Mouse (Mus musculus) lung, adult 2 months (tissue): Measurements from ENCODE around the gene Tcfl5. TPM values are rescaled to one million over a fixed set of nuclear protein-coding genes. Genes with fewer than 3 reads are reported as not detected.

Experiments used
- DNase-seq: peaks from one replicate; pipeline ENCODE4 v3.0.0; 2022
- H3K4me1 ChIP-seq: fragments of 200-500 bp; 2 replicates; pipeline ENCODE4 v1.6.1; 2011; ENCODE audit warnings: low read length; ENCODE audit not compliant: control insufficient read depth, insufficient read depth
- H3K4me3 ChIP-seq: fragments of 200-500 bp; replicated peaks from 2 replicates; pipeline ENCODE3; 2011; ENCODE audit warnings: low read depth, mild to moderate bottlenecking, control low read depth, low read length; ENCODE audit errors: extremely low read depth
- CTCF ChIP-seq: fragments of 200-500 bp; IDR thresholded peaks from 2 replicates; pipeline ENCODE4 v1.5.1; 2011; ENCODE audit warnings: mild to moderate bottlenecking, low read length, control low read depth; ENCODE audit not compliant: insufficient read depth
- POLR2A ChIP-seq: fragments of 200-500 bp; IDR thresholded peaks from 2 replicates; pipeline ENCODE4 v1.6.1; 2011; ENCODE audit warnings: low read depth, mild to moderate bottlenecking, control low read depth, low read length, borderline replicate concordance; ENCODE audit errors: extremely low read depth
- WGBS: fragments of 180-500 bp; shearing (Covaris S2); methylation state at CpG from one replicate; pipeline ENCODE4 v1.1.7; 2018; 5-methylcytosine and 5-hydroxymethylcytosine counted together
- polyA plus RNA-seq: library from polyadenylated mRNA; depleted of rRNA; stranded (reverse); fragments of >200 nt; gene quantifications from 2 replicates; pipeline ENCODE4 v1.2.3, GENCODE M21; 2012; rRNA removed

Gene Tcfl5
- 0.05 TPM in 1 of 2 replicates, not detected in the other for polyA plus RNA-seq

GRCm38 (mm10) chr2:180642555-180643260, at the start of gene Tcfl5:
Tcfl5 (minus strand) TSS chr2:180642708.
- no peak within 1 kb of the TSS for H3K4me3 ChIP-seq
- H3K4me1 ChIP-seq: no peaks in the 10 kb centered on the region
- no peak for DNase-seq
- WGBS: 27% methylated on average over 56 of the region's 56 CpGs
- TF ChIP-seq POLR2A: no peak
- no peak for TF ChIP-seq CTCF

GRCm38 (mm10) chr2:180689841-180690240, 47.3 kb upstream of the Tcfl5 start:
- 61% methylated on average over 5 of the region's 5 CpGs for WGBS
- H3K4me3 ChIP-seq: no peak overlapping the region
- TF ChIP-seq POLR2A (no peak), CTCF (no peak)
- peaks cover 8% of the 10 kb centered on the region for H3K4me1 ChIP-seq
- no peak for DNase-seq

- H3K4me3 ChIP-seq: no peak overlapping the region
- TF ChIP-seq POLR2A (no peak), CTCF (no peak)
- WGBS: 88% methylated on average over 4 of the region's 4 CpGs
- DNase-seq: no peak
- H3K4me1 ChIP-seq: no peaks in the 10 kb centered on the region
Observed at GRCm38 (mm10) chr2:180684031-180684430, 41.5 kb upstream of the Tcfl5 start.

- 84% methylated on average over 2 of the region's 2 CpGs for WGBS
- TF ChIP-seq POLR2A (no peak), CTCF (no peak)
- H3K4me1 ChIP-seq: peaks cover 4% of the 10 kb centered on the region; the same call in 1 of the 2 replicates
- H3K4me3 ChIP-seq: no peak overlapping the region
- DNase-seq: no peak
Observed at GRCm38 (mm10) chr2:180683524-180683923, 41.0 kb upstream of the Tcfl5 start.

GRCm38 (mm10) chr2:180681225-180681624, 38.7 kb upstream of the Tcfl5 start:
- TF ChIP-seq CTCF (no peak), POLR2A (no peak)
- WGBS: 51% methylated on average over 2 of the region's 2 CpGs
- no peak overlapping the region for H3K4me3 ChIP-seq
- DNase-seq: no peak
- peaks cover 4% of the 10 kb centered on the region; the same call in 1 of the 2 replicates for H3K4me1 ChIP-seq

- TF ChIP-seq POLR2A (no peak), CTCF (peak; percentile 36)
- H3K4me1 ChIP-seq: peaks cover 4% of the 10 kb centered on the region; the same call in 1 of the 2 replicates
- peak; percentile 66 for DNase-seq
- no peak overlapping the region for H3K4me3 ChIP-seq
- 17% methylated on average over 4 of the region's 4 CpGs for WGBS
Observed at GRCm38 (mm10) chr2:180678609-180679140, 36.2 kb upstream of the Tcfl5 start.

GRCm38 (mm10) chr2:180676706-180677105, 34.2 kb upstream of the Tcfl5 start:
- peaks cover 4% of the 10 kb centered on the region; the same call in 1 of the 2 replicates for H3K4me1 ChIP-seq
- TF ChIP-seq CTCF (no peak), POLR2A (no peak)
- DNase-seq: no peak
- no peak overlapping the region for H3K4me3 ChIP-seq
- 77% methylated on average over 2 of the region's 2 CpGs for WGBS

- no peak for DNase-seq
- 72% methylated on average over 4 of the region's 4 CpGs for WGBS
- H3K4me1 ChIP-seq: no peaks in the 10 kb centered on the region
- no peak overlapping the region for H3K4me3 ChIP-seq
- TF ChIP-seq POLR2A (no peak), CTCF (no peak)
Observed at GRCm38 (mm10) chr2:180662008-180662407, 19.5 kb upstream of the Tcfl5 start.

GRCm38 (mm10) chr2:180660521-180660920, 18.0 kb upstream of the Tcfl5 start:
- Histone ChIP-seq H3K4me1 (no peaks in the 10 kb centered on the region), H3K4me3 (no peak overlapping the region)
- no peak for TF ChIP-seq CTCF
- no peak for TF ChIP-seq POLR2A
- WGBS: 89% methylated on average over 5 of the region's 5 CpGs
- DNase-seq: no peak
